Mouse (Mus musculus) kidney, adult 2 months (tissue): ENCODE measurements around the gene Zbtb4.

Experiments
- CTCF ChIP-seq: fragments of 200-500 bp; conservative IDR thresholded peaks from 2 replicates; pipeline ENCODE4 v1.5.1; 2011; ENCODE audit warnings: low read depth, mild to moderate bottlenecking, control low read depth, low read length, moderate library complexity, mixed read lengths; ENCODE audit not compliant: insufficient read depth, insufficient read length
- POLR2A ChIP-seq: fragments of 200-500 bp; IDR thresholded peaks from one replicate; pipeline ENCODE4 v1.6.1; 2011; ENCODE audit warnings: low read depth, low read length, control low read depth

DNA sequence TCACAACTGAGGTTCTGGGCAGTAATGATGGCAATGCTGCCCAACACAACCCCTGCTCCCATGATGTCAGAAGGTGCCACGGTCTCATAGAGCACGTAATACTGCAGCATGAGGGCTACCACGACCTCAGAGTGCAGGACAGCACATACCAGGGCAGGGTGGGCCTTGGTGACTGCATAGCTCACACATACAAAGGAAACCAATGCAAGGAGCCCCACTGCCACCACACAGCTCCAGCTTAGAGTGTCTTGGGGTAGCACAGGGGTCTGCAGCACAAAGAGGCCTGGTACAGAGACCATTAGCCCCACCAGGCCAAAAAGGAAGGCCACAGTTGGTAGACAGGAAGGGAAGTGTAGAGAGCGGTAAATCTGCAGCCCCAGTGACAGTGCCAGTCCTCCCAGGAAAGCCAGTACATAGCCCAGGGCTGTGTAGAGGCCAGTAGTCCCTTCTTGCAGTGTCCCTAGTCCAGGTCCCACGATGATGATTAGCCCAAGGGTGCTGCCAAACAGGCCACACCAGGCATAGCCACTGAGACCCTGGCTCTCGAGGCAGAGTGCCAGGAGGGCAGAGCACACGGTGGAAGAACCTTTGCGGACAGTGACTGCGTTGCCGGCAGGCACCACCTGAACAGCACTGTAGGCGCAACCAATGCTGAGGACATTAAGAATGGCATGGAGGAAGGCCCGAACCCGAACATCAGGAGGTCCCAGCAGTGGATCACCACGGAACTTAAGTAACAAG lies 5.4 kb upstream of the Zbtb4 start:
- TF ChIP-seq CTCF: no peak
- TF ChIP-seq POLR2A: no peak
